Mouse (Mus musculus): ENCODE measurements at regions not wholly inside any gene's neighbourhood (a gene's known extent, or its start where the extent isn't known, plus 50 kb on each side); places are given as distances from the start of the nearest gene placed in this dataset.

DNA sequence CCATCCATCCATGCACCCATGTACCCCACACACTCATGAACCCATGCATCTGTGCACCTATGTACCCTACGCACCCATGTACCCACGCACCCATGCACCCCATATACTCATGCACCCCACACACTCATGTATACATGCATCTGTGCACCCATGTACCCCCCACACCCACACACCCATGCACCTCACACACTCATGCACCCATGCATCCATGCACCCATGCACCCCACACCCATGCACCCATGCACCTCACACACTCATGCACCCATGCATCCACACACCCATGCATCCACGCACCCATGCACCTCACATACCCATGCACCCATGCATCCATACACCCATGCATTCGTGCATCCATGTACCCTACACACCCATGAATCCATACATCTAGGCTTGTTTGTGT lies 63.6 kb downstream of the 4930564D02Rik start:
- intact Hi-C loops (cut with DNase I): no loop called here
- no peak for TF ChIP-seq CTCF (IDR thresholded peaks at IDR 0.05)
- no peak overlapping the region for H3K27ac ChIP-seq
- no peak overlapping the region for H3K4me3 ChIP-seq
- no peak for DNase-seq

DNA sequence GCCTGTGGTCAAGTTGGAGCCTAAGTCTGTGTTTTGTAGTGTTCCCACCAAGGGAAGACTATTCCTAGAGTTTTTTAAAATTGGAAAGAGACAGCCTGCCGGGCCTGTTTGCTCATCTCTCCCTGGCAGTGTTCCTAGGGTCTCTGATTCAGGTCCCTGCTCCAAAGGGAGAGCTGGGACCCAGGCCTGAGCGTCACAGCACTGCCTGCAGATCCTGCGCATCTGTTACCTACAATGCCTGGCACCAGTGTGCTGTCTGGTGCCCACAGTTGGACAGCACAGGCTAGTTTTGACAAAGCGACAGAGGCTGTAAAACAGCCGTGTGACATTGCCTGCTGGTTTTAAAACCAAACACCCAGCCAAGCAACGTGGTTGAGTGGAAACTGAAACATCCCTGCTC lies 64.4 kb downstream of the 4930564D02Rik start:
- no peak for TF ChIP-seq CTCF (IDR thresholded peaks at IDR 0.05)
- DNase-seq: no peak
- Histone ChIP-seq H3K4me3 (no peak overlapping the region), H3K27ac (no peak overlapping the region)
- intact Hi-C loops (cut with DNase I): no loop called here

DNA sequence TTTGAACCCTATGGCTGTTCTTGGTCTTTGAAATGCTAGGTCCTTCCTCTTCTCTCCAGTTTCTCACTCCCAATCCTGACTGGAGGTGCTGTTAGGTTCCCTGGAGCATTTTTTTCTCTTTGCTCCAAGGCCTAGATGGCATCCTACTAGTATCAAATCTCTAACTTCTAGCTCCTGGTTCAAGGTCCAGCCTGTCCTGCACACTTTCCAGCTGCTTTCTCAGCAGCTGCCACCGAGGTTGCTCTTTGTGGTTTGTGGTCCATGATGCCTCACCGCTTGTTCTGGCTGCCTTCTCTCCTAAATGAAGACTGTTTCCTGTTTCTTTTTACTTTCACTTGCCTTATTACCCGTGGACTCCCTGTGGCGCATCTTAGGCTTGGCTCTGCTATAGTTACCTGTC lies 66.4 kb downstream of the 4930564D02Rik start:
- no peak for DNase-seq
- Histone ChIP-seq H3K27ac (no peak overlapping the region), H3K4me3 (no peak overlapping the region)
- TF ChIP-seq CTCF (IDR thresholded peaks at IDR 0.05): no peak
- intact Hi-C loops (cut with DNase I): no loop called here

DNA sequence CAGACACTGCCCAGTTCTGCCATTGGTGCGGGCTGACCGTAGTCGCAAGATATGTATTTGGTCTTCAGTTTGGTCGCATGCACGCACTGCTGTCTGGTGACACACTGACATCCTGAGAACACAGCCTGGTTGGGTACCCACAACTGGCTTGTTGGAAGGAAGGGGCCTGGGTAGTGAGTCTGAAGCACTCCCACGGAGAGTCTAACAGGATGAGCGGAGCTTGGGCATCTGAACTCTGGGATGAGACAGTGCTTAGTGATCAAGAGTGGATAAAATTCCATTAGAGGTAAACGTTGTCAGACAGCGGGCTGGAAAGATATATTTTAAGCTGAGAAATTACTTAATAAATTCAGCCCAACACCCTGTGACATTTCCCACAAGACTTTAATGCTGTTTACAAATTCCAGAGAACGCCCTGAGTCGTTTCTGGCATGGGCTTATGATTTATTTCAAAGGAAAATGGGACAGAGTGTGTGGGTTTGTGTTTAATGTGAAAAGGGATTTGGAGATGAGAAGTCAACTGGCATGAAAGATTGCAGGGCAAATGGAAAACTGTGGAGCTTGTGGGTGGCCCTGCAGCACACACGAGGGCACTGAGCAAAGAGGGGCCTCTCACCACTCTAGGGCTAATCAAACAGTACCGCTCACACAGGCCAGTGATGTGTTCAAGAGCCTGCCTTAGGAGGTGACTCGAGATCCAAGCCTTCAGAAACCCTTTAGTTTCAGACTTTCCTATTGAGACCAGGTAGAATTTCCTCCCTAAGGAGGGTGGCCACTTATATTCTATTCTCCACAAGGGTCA lies 74.7 kb downstream of the 4930564D02Rik start:
- H3K4me3 ChIP-seq: no peak overlapping the region
- no peak for DNase-seq
- TF ChIP-seq CTCF (IDR thresholded peaks at IDR 0.05): no peak
- no peak overlapping the region for H3K27ac ChIP-seq
- intact Hi-C loops (cut with DNase I): no loop called here

DNA sequence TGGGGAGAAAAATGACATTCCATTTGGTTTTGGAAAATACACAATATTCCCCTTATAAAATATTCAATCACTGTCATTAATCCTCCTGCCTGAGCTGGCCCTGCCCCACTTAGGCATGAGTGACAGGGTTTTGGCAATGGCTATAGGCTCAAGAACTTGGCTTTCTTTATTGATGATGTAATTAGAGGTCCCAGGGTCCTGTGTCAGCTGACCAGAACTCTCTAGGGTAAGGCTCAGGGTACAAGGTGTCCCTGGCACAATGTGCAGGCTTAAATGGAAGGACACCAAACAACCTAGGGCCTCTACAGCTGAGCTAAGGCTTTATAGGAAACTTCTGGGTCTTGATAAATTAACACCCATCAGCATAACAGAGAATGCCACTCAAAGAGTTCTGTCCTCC lies 76.0 kb downstream of the 4930564D02Rik start:
- intact Hi-C loops (cut with DNase I): no loop called here
- Histone ChIP-seq H3K4me3 (no peak overlapping the region), H3K27ac (no peak overlapping the region)
- DNase-seq: no peak
- TF ChIP-seq CTCF (IDR thresholded peaks at IDR 0.05): no peak

DNA sequence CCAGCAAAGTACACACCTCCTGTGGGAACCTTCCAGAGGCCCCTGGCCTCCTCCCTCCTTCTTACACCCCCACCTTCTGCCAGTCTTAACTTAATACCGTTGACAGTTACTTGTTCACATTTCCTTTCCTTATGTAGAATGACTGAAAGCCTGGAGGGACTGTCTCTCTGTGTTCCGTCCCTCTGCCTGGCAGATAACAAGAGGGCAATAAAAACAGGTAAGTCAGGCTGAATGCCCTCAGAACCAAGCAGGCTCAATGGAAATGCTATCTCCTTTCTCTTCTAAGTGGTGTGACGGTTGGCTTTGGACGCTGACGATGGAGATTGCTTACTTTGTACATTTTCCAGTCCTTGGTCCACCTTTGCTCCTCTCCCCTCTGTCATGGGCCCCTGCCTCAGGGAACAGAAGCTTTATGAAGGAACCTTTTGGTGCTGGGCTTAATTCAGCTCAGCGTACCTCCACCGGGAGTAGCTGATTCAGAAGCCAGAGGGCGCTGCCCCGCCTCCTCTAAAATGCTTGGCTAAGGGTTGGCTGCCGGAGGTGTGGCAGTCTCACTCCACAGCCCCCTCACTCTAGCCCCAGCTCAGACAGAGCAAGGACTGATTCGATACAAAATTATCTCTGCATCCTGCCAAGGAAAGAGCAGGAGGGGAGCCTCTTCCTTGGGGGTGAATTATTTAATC lies 85.0 kb downstream of the 4930564D02Rik start:
- no peak overlapping the region for H3K27ac ChIP-seq
- intact Hi-C loops (cut with DNase I): no loop called here
- DNase-seq: peak; percentile 26
- TF ChIP-seq CTCF (IDR thresholded peaks at IDR 0.05): peak; percentile 50
- H3K4me3 ChIP-seq: no peak overlapping the region

DNA sequence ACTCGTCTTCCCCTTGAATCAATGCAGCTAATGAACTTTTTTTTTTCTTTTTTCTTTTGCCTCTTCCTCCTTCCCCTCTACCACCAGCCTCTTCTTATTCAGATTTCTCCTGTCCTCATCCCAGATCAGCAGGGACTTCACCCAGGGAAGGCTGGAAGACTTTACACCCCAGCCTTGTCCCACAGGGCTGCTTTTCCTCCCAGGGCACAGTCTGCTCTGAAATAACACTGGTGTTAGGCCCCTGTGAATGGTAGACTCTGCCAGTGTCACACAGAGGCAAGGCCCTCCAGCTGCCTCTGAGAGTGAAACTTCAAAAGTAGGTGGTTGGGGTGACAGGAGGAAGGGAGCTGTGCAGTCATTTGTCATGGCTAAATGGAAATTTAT lies 85.5 kb downstream of the 4930564D02Rik start:
- no peak for TF ChIP-seq CTCF (IDR thresholded peaks at IDR 0.05)
- Histone ChIP-seq H3K27ac (no peak overlapping the region), H3K4me3 (no peak overlapping the region)
- intact Hi-C loops (cut with DNase I): no loop called here
- DNase-seq: no peak

DNA sequence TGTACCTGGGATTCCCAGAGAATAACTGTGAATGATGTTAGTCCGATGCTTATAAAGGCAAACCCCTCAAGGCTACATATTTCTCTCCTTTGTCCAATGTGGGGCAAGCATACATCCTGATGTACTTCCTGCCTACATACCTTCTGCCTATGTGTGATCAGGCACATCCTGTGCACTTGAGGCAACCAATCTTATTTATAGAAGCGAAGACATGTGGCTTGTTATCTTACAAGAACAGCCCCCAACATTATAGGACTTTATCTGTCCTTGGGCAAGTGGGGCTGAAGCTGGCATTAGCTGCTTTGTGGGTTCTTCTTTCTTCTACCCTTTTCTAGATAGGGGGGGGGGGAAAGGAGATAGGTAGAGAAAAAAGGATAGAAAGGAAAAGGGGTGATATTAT lies 91.7 kb downstream of the 4930564D02Rik start:
- no peak for TF ChIP-seq CTCF (IDR thresholded peaks at IDR 0.05)
- intact Hi-C loops (cut with DNase I): no loop called here
- no peak for DNase-seq
- Histone ChIP-seq H3K27ac (no peak overlapping the region), H3K4me3 (no peak overlapping the region)

DNA sequence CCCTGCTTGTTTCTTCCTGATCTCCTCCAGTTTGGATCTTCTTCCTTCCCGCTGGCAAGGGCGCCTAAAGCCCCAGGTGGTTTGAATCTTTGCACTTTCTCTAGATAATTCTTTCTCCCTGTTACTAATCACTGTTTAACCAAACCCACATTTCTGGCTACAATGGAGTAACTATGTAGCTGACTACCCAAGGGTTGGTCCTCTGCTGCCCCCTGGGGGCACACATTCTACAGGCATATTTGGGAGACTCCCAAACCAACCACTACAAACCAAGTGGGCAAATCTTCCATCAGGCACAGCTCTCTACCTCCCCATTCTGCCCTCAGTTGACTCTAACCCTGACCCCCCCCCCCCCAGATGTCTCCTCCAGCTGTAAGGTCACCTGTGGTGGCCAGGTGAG lies 98.7 kb downstream of the 4930564D02Rik start:
- Histone ChIP-seq H3K27ac (no peak overlapping the region), H3K4me3 (no peak overlapping the region)
- intact Hi-C loops (cut with DNase I): loop anchor here (5.0 to 10.0 kb wide), 2 partner anchors 88 to 171 kb away; no protein-coding TSS in a partner anchor
- peak; percentile 74 for TF ChIP-seq CTCF (IDR thresholded peaks at IDR 0.05)
- DNase-seq: peak; percentile 76

DNA sequence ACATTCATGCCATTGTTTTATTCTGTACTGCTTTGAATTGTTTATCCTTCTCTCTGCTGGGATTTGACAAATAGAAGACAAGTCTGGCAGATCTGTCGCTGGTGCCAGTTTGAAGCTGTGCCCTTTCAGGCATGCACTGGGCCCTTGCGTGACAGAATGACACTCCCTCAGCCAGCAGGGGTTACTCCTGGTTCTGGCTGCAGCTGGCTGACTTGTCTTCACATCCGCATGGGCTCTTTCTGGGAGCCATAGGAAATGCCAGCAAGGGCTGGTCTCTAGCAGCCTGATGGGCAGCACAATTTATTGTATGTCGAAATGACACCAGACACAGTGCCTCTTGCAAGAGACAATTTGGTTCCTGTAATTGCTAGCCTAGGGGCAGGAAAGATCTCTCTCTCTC lies 102.5 kb downstream of the 4930564D02Rik start:
- no peak overlapping the region for H3K4me3 ChIP-seq
- TF ChIP-seq CTCF (IDR thresholded peaks at IDR 0.05): no peak
- no peak overlapping the region for H3K27ac ChIP-seq
- no peak for DNase-seq
- intact Hi-C loops (cut with DNase I): loop anchor here (5.0 to 10.0 kb wide), 2 partner anchors 92 to 174 kb away; no protein-coding TSS in a partner anchor

DNA sequence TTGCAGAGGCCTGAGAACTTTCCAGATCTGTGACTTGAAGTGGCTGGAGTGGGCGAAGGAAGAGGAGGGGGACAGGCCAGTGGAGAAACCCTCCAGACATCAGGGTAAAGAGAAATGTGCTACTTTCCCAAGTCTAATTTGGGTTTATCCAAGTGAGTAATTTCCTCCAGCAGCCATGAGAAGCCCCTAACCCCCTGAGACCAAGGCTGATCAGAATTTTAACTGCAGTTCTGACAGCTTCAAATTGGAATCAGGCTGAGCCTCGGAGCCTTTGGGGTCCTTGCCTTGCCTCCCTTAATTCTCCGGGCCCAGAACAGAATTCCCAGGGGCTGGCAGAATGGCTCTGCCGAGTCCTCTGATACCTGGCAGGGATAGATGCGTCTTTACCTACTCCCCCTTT lies 104.9 kb downstream of the 4930564D02Rik start:
- intact Hi-C loops (cut with DNase I): no loop called here
- no peak for TF ChIP-seq CTCF (IDR thresholded peaks at IDR 0.05)

DNA sequence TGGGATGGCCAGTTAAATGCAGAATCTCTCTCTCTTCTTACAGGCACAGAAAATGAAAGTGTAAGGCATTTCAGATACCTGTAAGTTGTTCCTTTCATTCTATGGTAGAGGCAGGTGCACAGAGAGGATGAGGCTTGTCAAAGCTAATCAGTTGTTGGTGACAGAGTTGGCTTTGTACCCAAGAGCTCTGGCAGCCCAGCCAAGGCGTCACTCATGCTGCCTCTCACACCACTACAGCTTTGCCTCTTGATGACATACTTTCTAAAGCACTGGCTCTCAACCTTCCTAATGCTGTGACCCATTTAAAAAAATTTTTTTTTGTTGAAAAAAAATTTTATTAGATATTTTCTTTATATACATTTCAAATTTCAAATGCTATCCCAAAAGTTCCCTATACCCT lies 105.4 kb downstream of the 4930564D02Rik start:
- H3K27ac ChIP-seq: no peak overlapping the region
- no peak for TF ChIP-seq CTCF (IDR thresholded peaks at IDR 0.05)
- intact Hi-C loops (cut with DNase I): no loop called here
- no peak for DNase-seq
- no peak overlapping the region for H3K4me3 ChIP-seq

More for the DNA sequence above, 104.9 kb downstream of the 4930564D02Rik start:
- H3K27ac ChIP-seq: no peak overlapping the region
- DNase-seq: no peak
- no peak overlapping the region for H3K4me3 ChIP-seq

DNA sequence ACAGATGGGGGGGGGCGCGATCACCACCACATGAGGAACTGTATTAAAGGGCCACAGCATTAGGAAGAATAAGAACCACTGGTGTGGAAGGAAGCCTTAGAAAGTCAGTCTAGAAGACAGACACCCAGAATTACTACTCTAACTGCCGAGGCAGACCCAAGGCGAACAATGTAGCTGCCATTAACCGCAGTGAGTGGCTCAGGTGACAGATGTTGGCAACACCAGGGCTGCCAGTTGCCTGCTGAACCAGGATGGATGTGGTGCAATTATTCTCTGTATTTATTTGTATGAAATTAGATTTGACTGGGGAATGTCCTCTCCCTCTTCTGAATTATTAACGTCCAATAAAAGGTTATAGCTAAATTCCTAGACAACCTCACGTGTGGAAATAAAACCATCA lies 124.7 kb downstream of the 4930564D02Rik start:
- Histone ChIP-seq H3K4me3 (no peak overlapping the region), H3K27ac (no peak overlapping the region)
- DNase-seq: no peak
- TF ChIP-seq CTCF (IDR thresholded peaks at IDR 0.05): no peak
- intact Hi-C loops (cut with DNase I): no loop called here

Data from gastrocnemius, adult 2 months (tissue).